Mouse (Mus musculus) C2C12 (cell line): Measurements from ENCODE around the gene Samt4.
"Not testable (repeated sequence)": the region's sequence is repeated elsewhere in the genome, so short reads cannot be mapped to it uniquely, and the experiment has no call there.

Experiments used
- CTCF ChIP-seq: IDR thresholded peaks from one replicate; pipeline ENCODE4 v1.5.1; 2011; ENCODE audit not compliant: control insufficient read depth, insufficient read depth, insufficient read length
- FOSL1 ChIP-seq: IDR thresholded peaks from one replicate; pipeline ENCODE4 v1.8.0; 2011; ENCODE audit warnings: mild to moderate bottlenecking, low read length; ENCODE audit not compliant: poor library complexity, insufficient read depth, severe bottlenecking

DNA sequence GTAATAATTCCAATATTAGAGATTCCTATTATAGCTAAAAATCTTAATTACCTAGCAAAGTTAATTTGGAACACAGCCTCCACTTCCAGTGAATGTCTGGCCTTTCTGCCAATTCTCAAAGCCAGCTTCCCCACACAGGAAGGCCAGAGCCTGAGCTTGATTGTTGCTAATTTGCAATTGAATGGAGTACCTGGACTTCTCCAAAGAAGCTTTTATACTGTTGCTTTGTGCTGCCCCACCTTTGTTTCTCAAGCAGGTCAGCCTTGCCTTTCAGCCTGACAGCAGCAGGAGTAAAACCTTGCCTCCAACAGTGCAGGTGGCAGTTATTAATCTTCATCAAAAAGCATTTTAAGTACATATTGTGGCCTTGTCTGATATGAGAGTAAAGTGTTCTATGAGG is 38.1 kb upstream of the Samt4 start:
- not testable (repeated sequence) for TF ChIP-seq CTCF, FOSL1
